Mouse (Mus musculus) kidney, postnatal 0 days (tissue): ENCODE data around the gene Rdh12. TPM values are rescaled to one million over a fixed set of nuclear protein-coding genes. Genes with fewer than 3 reads are reported as not detected.
A peak's percentile ranks its signal among the peaks of the same experiment; 100 is the strongest.

Experiments
- ATAC-seq: fragments of 200-750 bp; cut with Nextera tagmentation; replicated peaks from 2 replicates; pipeline ENCODE4 v1.8.0; 2017; ENCODE audit warnings: low read depth, moderate number of reproducible peaks, moderate TSS enrichment, moderate library complexity; ENCODE audit not compliant: low FRiP score
- DNase-seq: peaks from one replicate; pipeline ENCODE4 v3.0.0-alpha.2; 2016; ENCODE audit warnings: low spot score
- H3K27ac ChIP-seq: fragments of 300-500 bp; sonication (generic); 2 replicates; pipeline ENCODE4 v1.5.1; 2014; ENCODE audit warnings: mild to moderate bottlenecking
- H3K27me3 ChIP-seq: fragments of 300-500 bp; sonication (generic); 2 replicates; pipeline ENCODE4 v1.6.1; 2014; ENCODE audit warnings: low read length, mixed read lengths; ENCODE audit not compliant: insufficient read depth
- H3K36me3 ChIP-seq: fragments of 300-500 bp; sonication (generic); 2 replicates; pipeline ENCODE4 v1.6.1; 2014; ENCODE audit warnings: low read length, mixed read lengths; ENCODE audit not compliant: insufficient read depth
- H3K4me1 ChIP-seq: fragments of 300-500 bp; sonication (generic); replicated peaks from 2 replicates; pipeline ENCODE4 v1.6.1; 2014; ENCODE audit warnings: antibody characterized with exemption, low read length, mixed read lengths; ENCODE audit not compliant: insufficient read depth
- H3K4me2 ChIP-seq: fragments of 300-500 bp; sonication (generic); 2 replicates; pipeline ENCODE4 v1.6.1; 2014; ENCODE audit warnings: mild to moderate bottlenecking, low read length, moderate library complexity, mixed read lengths
- H3K4me3 ChIP-seq: fragments of 300-500 bp; sonication (generic); replicated peaks from 2 replicates; pipeline ENCODE4 v1.5.1; 2014; ENCODE audit warnings: low read depth, low read length
- H3K9ac ChIP-seq: fragments of 300-500 bp; sonication (generic); 2 replicates; pipeline ENCODE4 v1.6.1; 2014; ENCODE audit warnings: low read depth, low read length
- H3K9me3 ChIP-seq: fragments of 300-500 bp; sonication (generic); replicated peaks from 2 replicates; pipeline ENCODE4 v1.6.1; 2016; ENCODE audit warnings: low read length, inconsistent platforms, mixed read lengths
- CTCF ChIP-seq: IDR thresholded peaks from 2 replicates; pipeline ENCODE4 v1.5.1; 2016; ENCODE audit warnings: antibody characterized with exemption, low read depth, mild to moderate bottlenecking, moderate library complexity
- WGBS: fragments of 180-500 bp; shearing (Covaris S2); extraction: QIAGEN DNeasy Blood & Tissue Kit; methylation state at CpG from one replicate; pipeline ENCODE4 v1.1.7; 2014; 5-methylcytosine and 5-hydroxymethylcytosine counted together
- polyA plus RNA-seq: library from polyadenylated mRNA; unstranded; fragments of >200 nt; fragmentation: Nextera tagmentation; extraction: Ambion mirVana; gene quantifications from 2 replicates; pipeline ENCODE4 v1.2.1, GENCODE M21; 2015

Gene Rdh12
- polyA plus RNA-seq, 1 experiment from 2014 or later = 7.4 TPM

GRCm38 (mm10) chr12:79241985-79242384, 33.3 kb downstream of the Rdh12 start:
- no peaks in the 10 kb centered on the region for H3K4me1 ChIP-seq
- no peak overlapping the region for H3K4me3 ChIP-seq
- no peak overlapping the region for H3K27ac ChIP-seq
- DNase-seq = no peak
- ATAC-seq = no peak
- H3K9ac ChIP-seq = no peak overlapping the region
- no peaks in the 10 kb centered on the region for H3K27me3 ChIP-seq
- H3K4me2 ChIP-seq = no peak overlapping the region
- H3K36me3 ChIP-seq = peaks cover 86% of the 10 kb centered on the region
- 84% methylated on average over 2 of the region's 2 CpGs for WGBS
- no peaks in the 10 kb centered on the region for H3K9me3 ChIP-seq
- TF ChIP-seq CTCF = no peak

GRCm38 (mm10) chr12:79242921-79243320, 34.2 kb downstream of the Rdh12 start:
- ATAC-seq (no peak), DNase-seq (no peak)
- Histone ChIP-seq H3K4me3 (no peak overlapping the region), H3K4me2 (no peak overlapping the region), H3K27ac (no peak overlapping the region), H3K36me3 (peaks cover 83% of the 10 kb centered on the region), H3K9ac (no peak overlapping the region), H3K4me1 (no peaks in the 10 kb centered on the region), H3K9me3 (no peaks in the 10 kb centered on the region), H3K27me3 (no peaks in the 10 kb centered on the region)
- WGBS = 95% methylated on average over 6 of the region's 6 CpGs
- TF ChIP-seq CTCF = no peak

GRCm38 (mm10) chr12:79248110-79248509, 39.4 kb downstream of the Rdh12 start:
- Histone ChIP-seq H3K9me3 (no peaks in the 10 kb centered on the region), H3K36me3 (peaks cover 68% of the 10 kb centered on the region), H3K27me3 (no peaks in the 10 kb centered on the region), H3K27ac (no peak overlapping the region), H3K9ac (no peak overlapping the region), H3K4me3 (no peak overlapping the region), H3K4me2 (no peak overlapping the region), H3K4me1 (no peaks in the 10 kb centered on the region)
- DNase-seq (no peak), ATAC-seq (no peak)
- WGBS = 89% methylated on average over 3 of the region's 3 CpGs
- TF ChIP-seq CTCF = no peak

GRCm38 (mm10) chr12:79253294-79254053, 44.8 kb downstream of the Rdh12 start:
- H3K36me3 ChIP-seq = peaks cover 44% of the 10 kb centered on the region
- no peaks in the 10 kb centered on the region for H3K9me3 ChIP-seq
- peak overlapping the region; percentile 64 for H3K27ac ChIP-seq
- no peak overlapping the region for H3K4me3 ChIP-seq
- H3K4me2 ChIP-seq = no peak overlapping the region
- WGBS = 63% methylated on average over 9 of the region's 9 CpGs
- no peaks in the 10 kb centered on the region for H3K4me1 ChIP-seq
- no peak overlapping the region for H3K9ac ChIP-seq
- DNase-seq (peak; percentile 53), ATAC-seq (peak; percentile 92)
- H3K27me3 ChIP-seq = no peaks in the 10 kb centered on the region
- TF ChIP-seq CTCF = no peak

DNA sequence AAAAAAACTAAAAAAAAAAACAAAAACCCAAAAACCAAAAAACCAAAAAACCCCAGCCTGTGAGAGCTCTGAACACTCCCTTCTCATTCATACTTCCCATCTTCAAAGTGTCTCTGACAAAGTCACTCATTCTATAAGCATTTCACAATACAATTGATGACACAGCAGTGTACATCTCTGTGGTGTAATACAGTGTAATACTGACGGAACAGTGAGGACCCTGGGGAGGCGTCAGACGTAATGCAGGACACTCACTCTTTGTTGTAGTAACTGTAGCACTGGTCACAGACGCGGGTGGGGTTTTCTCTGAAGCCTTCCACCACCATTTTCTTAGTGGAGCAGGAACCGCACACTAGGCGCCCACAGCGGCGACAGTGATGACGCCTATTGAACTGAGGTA, 46.3 kb downstream of the Rdh12 start:
- Histone ChIP-seq H3K4me1 (no peaks in the 10 kb centered on the region), H3K4me3 (no peak overlapping the region), H3K36me3 (peaks cover 37% of the 10 kb centered on the region), H3K9me3 (no peaks in the 10 kb centered on the region), H3K27me3 (no peaks in the 10 kb centered on the region), H3K4me2 (no peak overlapping the region), H3K9ac (no peak overlapping the region), H3K27ac (no peak overlapping the region)
- 96% methylated on average over 10 of the region's 10 CpGs for WGBS
- TF ChIP-seq CTCF = no peak
- ATAC-seq (no peak), DNase-seq (no peak)

- Histone ChIP-seq H3K36me3 (peaks cover 48% of the 10 kb centered on the region), H3K27ac (no peak overlapping the region), H3K4me3 (no peak overlapping the region), H3K4me2 (no peak overlapping the region), H3K27me3 (no peaks in the 10 kb centered on the region), H3K9me3 (no peaks in the 10 kb centered on the region), H3K9ac (no peak overlapping the region), H3K4me1 (no peaks in the 10 kb centered on the region)
- no peak for TF ChIP-seq CTCF
- ATAC-seq (peak; percentile 78), DNase-seq (peak; percentile 11)
- WGBS = 72% methylated on average over 2 of the region's 2 CpGs
These were observed 51.4 kb downstream of the Rdh12 start for GRCm38 (mm10) chr12:79260154-79260553.
